In the genomic region with DNA sequence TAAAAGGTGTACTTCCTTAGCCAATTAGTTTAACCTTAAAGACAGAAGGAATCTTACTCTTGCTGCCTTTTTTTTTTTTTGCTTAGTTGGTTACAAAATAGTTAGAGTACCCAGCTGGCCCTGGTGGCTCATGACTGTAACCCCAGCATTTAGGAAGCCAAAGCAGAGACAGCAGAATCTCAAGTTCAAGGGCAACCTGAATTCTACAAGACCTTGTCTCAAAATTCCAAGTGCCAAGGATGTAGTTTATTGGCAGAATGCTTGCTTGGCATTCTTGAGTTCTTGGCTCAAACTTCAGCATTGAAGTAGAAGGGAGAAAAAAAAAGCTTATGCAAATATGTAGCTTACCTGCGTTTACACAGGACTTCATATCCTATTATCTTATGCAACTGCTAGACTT, we compare ENCODE assay signal across 21 mouse cellular contexts. TPM values are rescaled to one million over a fixed set of nuclear protein-coding genes. Genes with fewer than 3 reads are reported as not detected.
DNase-seq lines count a peak whose midpoint lies in the region; ATAC-seq and TF ChIP-seq lines count a peak whose summit lies in the region.
"Had no signal": no experiment of that assay in that cellular context is flagged by ENCODE, and none has a peak within 500 bp of the region (broad histone marks: within the 10 kb centered on the region; RNA-seq: fewer than 3 reads in every experiment).

No protein-coding gene starts in this region.

- ATAC-seq in lung, postnatal 0 days, result no peak
- ATAC-seq: forebrain, embryonic 14.5 days; forebrain, embryonic 16.5 days had no signal

- no peak for TF ChIP-seq EP300 in lung, postnatal 0 days (IDR thresholded peaks at IDR 0.05)

- H3K4me2 ChIP-seq in lung, postnatal 0 days (replicated peaks; ENCODE audit: low read depth, low read length), result no peak overlapping the region
- H3K4me2 ChIP-seq: embryonic facial prominence, embryonic 13.5 days; embryonic facial prominence, embryonic 15.5 days; forebrain, embryonic 12.5 days had no signal

- H3K4me3 ChIP-seq in lung, postnatal 0 days (ENCODE audit: low read depth, low read length), result no peak overlapping the region
- H3K4me3 ChIP-seq: embryonic facial prominence, embryonic 13.5 days; embryonic facial prominence, embryonic 15.5 days; erythroblast, embryonic 14.5 days; forebrain, embryonic 10.5 days; forebrain, embryonic 12.5 days had no signal

- no peak for TF ChIP-seq CTCF in lung, postnatal 0 days (IDR thresholded peaks at IDR 0.05)

- DNase-seq in lung, postnatal 0 days (ENCODE audit: low spot score), result peak; percentile 63
- DNase-seq in lung, adult 18-20 months, result no peak
- peak; percentile 33 for DNase-seq in lung, postnatal 36 days
- no peak for DNase-seq in lung, postnatal 4 days
- DNase-seq: adrenal gland, adult 2 months; adrenal gland, postnatal 10 days; adrenal gland, postnatal 25 days; cerebellum, adult 11 months; cerebellum, adult 18-20 months; cerebellum, adult 8-10 months; cerebellum, adult 9-11 months; cerebellum, postnatal 14 days; cerebellum, postnatal 36 days; embryo, embryonic 11 days had no signal

- H3K4me1 ChIP-seq in lung, postnatal 0 days (ENCODE audit: insufficient read depth, low read depth, low read length), result no peaks in the 10 kb centered on the region
- H3K4me1 ChIP-seq: embryonic facial prominence, embryonic 13.5 days; embryonic facial prominence, embryonic 15.5 days; forebrain, embryonic 10.5 days; forebrain, embryonic 12.5 days had no signal

- no peak overlapping the region for H3K9ac ChIP-seq in lung, postnatal 0 days (replicated peaks; ENCODE audit: low read depth)
- H3K9ac ChIP-seq: embryonic facial prominence, embryonic 13.5 days; embryonic facial prominence, embryonic 15.5 days; forebrain, embryonic 12.5 days had no signal

- H3K27me3 ChIP-seq in lung, postnatal 0 days (replicated peaks; ENCODE audit: insufficient read depth, low read length), result no peaks in the 10 kb centered on the region
- H3K27me3 ChIP-seq: embryonic facial prominence, embryonic 13.5 days; embryonic facial prominence, embryonic 15.5 days; forebrain, embryonic 12.5 days had no signal

- no peaks in the 10 kb centered on the region for H3K9me3 ChIP-seq in lung, postnatal 0 days (ENCODE audit: low read length)
- H3K9me3 ChIP-seq: embryonic facial prominence, embryonic 13.5 days; embryonic facial prominence, embryonic 15.5 days; forebrain, embryonic 10.5 days; forebrain, embryonic 12.5 days had no signal

- H3K36me3 ChIP-seq in lung, postnatal 0 days (ENCODE audit: insufficient read depth, low read length), result no peaks in the 10 kb centered on the region

- no peak overlapping the region for H3K27ac ChIP-seq in lung, postnatal 0 days (ENCODE audit: low read length)
- H3K27ac ChIP-seq: embryonic facial prominence, embryonic 13.5 days; embryonic facial prominence, embryonic 15.5 days; forebrain, embryonic 10.5 days; forebrain, embryonic 12.5 days had no signal

- 67% methylated on average over 1 of the region's 1 CpGs for WGBS in lung, postnatal 0 days

RNA-seq across cellular contexts. Expression of a gene that starts 53.8 kb away (rescaled TPM):
- polyA plus RNA-seq in lung, postnatal 0 days (2015; fragmentation: Nextera tagmentation; extraction: Ambion mirVana), result 15.4 and 16.5 TPM in 2 replicates
- polyA plus RNA-seq: erythroblast, embryonic 14.5 days had no signal

RNA-seq across cellular contexts. Expression of a gene that starts 54.5 kb away (rescaled TPM):
- 2.1 and 2.2 TPM in 2 replicates for polyA plus RNA-seq in lung, postnatal 0 days (2015; fragmentation: Nextera tagmentation; extraction: Ambion mirVana)
- polyA plus RNA-seq: erythroblast, embryonic 14.5 days had no signal

Comparison
In these comparisons a context has a peak if more than half of its experiments do, and no peak if none do; other contexts are left out.
1. DNase-seq: peak in lung, postnatal 0 days (single experiment) and lung, postnatal 36 days (single experiment); none in lung, adult 18-20 months (0 of 2) and lung, postnatal 4 days (0 of 2).